Mouse (Mus musculus) gastrocnemius, postnatal 25 days (tissue): ENCODE results near the gene Rasgrp4. TPM values are rescaled to one million over a fixed set of nuclear protein-coding genes. Genes with fewer than 3 reads are reported as not detected.

Experiments
- DNase-seq: peaks from one replicate; pipeline ENCODE4 v3.0.0; 2022
- total RNA-seq, 2 experiments: library from RNA; stranded (reverse); gene quantifications; 1 replicate in 1 of 2; 2 replicates in 1 of 2; pipeline ENCODE4 v1.2.3; 2021

Rasgrp4 gene
- total RNA-seq, 2 experiments from 2014 or later = 0.69 to 0.72 TPM

GRCm38 (mm10) chr7:29146625-29147367 is 12.1 kb downstream of the Rasgrp4 start:
- DNase-seq = no peak

DNA sequence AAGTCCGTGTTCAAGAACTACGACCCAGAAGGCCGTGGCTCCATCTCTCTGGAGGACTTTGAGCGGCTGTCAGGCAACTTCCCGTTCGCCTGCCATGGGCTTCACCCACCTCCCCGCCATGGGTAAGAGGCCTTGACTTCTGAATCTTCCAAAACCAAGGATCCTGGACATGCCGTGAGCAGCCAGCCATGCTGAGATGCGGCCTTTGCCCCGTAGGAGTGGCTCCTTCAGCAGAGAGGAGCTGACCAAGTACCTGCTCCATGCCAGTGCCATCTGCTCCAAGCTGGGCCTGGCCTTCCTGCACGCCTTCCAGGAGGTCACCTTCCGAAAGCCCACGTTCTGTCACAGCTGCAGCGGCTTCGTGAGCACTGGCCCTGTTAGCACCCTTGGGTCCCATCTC is 14.1 kb downstream of the Rasgrp4 start:
- no peak for DNase-seq

- no peak for DNase-seq
These were observed 16.8 kb downstream of the Rasgrp4 start for GRCm38 (mm10) chr7:29151486-29151885.

DNA sequence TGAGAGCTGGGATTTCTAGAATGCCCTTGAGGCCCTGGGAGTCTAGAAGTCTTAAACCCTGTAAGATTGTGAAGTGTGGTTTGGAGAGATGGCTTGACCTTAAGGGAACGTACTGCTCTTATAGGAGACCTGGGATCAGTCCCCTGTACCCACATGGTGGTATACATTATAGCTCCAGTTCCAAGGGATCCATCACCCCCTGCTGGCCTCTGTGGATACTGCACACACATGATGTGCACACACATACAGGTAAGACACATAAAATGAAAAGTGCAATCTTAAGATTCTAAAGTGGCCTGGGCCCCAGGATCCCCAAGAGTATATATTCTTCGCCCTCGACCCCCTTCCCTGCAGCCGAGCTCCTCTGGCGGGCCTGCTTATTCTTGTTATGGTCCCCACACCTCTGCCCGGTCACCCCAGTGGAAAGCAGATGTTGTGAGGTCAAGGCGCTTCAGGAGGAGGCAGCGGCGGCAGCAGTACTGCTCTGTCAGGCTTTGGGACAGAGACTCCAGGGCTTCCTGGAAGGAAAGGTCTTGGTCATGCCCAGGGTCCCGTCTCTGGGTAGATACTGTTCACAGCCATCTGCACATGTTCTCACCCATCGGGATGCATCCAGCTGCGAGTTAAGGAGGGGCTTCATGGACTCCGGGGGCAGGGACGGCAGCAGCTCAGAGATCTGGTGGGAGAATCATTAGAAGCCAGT is 19.5 kb downstream of the Rasgrp4 start:
- DNase-seq = no peak

- peak; percentile 87 for DNase-seq
These were observed 20.7 kb downstream of the Rasgrp4 start for GRCm38 (mm10) chr7:29155196-29155837.

DNA sequence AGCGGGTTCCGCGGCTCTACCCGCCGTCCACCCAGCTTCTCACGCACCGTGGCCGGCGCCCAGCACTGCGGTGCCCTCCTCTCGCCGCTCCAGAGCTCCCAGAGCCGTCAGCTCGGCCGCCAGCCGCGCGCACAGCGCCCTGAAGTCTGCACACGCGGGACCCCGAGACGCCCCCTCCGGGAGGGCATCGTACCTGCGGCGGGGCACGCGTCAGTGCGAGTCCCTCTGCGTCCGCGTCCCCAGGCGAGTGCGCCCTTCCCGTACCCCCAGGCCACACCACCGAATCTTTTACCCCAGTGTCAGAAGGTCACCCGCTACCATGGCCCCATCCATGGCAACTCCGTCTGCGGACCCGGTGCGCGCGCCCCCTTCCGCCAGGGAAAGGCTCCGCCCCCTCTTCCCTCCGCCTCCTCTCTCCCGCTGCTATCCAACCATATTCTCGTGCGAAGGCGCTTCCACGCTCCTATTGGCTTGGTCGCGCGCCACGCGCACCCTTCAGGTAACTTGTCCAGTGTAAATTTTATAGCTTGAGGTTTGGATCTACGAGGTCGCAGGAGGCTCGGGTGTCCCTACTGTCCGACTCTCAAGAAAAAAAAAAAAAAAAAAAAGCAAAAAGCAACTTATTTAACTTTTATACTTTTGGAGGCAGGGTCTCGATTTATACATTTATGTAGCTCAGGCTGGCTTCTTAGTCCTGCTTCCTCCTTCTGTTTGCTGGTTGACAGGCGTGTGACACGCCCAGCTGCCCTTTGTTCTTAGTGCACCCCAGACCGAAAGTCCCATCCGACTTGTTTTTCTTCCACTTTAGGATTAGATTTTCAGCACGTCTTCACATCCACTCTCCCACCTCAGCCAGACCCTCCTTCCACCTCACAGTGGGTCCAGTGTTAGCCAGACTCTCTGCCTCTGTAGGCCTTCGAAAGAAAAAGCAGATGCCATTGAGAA is 21.5 kb downstream of the Rasgrp4 start, which contains the start of gene Fam98c:
Fam98c (minus strand) TSS at position 397 of the 945 bp plus-strand sequence.
- peak; percentile 82 for DNase-seq

DNA sequence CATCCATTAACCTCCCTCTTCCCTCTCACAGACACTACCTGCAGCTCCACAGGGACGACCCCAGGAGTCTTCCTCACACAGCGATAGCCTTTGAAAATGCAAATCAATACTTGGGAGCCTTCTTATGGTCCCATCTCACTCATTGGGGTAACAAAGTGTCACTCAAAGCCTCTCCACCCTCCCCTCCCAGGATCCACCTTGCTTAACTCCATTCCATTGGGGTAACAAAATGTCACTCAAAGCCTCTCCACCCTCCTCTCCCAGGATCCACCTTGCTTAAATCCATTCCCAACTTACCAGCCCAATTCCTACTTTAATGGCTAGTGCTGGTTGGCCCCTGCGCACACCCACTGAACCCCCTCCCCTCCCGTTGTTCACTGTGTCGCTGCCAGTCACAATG is 23.6 kb downstream of the Rasgrp4 start:
- DNase-seq = no peak

- no peak for DNase-seq
These were observed 27.6 kb downstream of the Rasgrp4 start for GRCm38 (mm10) chr7:29162294-29162693.

GRCm38 (mm10) chr7:29162750-29163525 is 28.3 kb downstream of the Rasgrp4 start:
- peak; percentile 55 for DNase-seq

- no peak for DNase-seq
These were observed 33.0 kb downstream of the Rasgrp4 start for GRCm38 (mm10) chr7:29167656-29168055.

DNA sequence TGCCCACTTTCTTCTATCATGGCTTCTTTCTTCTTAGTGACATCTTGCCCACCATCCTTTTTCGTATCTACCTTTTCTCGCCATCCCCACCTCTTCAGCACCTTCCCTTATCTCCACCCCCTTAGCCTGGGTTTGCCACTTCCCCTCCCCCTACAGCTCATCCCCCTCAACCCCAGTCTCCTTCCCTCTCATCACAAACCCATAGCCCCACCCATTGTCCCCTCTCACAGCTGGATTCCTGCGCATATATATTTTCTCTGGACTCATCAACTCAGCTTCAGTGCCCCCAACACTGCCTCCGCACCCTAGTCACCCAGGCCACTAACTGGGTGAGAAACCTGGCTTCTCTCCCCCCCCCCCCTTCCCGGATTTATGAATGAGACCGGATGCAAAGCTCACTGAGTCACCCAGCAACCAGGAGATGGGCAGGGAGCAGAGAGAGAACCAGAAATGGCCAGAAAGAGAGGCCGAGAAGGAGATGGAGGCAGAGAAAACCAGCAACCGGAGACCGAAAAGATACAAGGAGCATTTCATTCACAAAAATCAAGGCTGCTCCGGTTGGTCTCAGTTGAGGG is 33.6 kb downstream of the Rasgrp4 start:
- DNase-seq = no peak

- no peak for DNase-seq
These were observed 34.2 kb downstream of the Rasgrp4 start for GRCm38 (mm10) chr7:29168791-29169230.

GRCm38 (mm10) chr7:29169231-29170065 is 34.8 kb downstream of the Rasgrp4 start:
- DNase-seq = peak; percentile 82

- peak; percentile 69 for DNase-seq
These were observed 35.6 kb downstream of the Rasgrp4 start, which contains the start of the genes Ggn and Spred3 for GRCm38 (mm10) chr7:29170066-29170754. Gene Ggn (plus strand): TSS chr7:29170210. Gene Spred3 (minus strand): TSS chr7:29170411.

GRCm38 (mm10) chr7:29170755-29171561 is 36.3 kb downstream of the Rasgrp4 start:
- no peak for DNase-seq

- DNase-seq = no peak
These were observed 37.0 kb downstream of the Rasgrp4 start for GRCm38 (mm10) chr7:29171562-29172097.

- no peak for DNase-seq
These were observed 37.9 kb downstream of the Rasgrp4 start for GRCm38 (mm10) chr7:29172390-29173016.
